In the genomic region with DNA sequence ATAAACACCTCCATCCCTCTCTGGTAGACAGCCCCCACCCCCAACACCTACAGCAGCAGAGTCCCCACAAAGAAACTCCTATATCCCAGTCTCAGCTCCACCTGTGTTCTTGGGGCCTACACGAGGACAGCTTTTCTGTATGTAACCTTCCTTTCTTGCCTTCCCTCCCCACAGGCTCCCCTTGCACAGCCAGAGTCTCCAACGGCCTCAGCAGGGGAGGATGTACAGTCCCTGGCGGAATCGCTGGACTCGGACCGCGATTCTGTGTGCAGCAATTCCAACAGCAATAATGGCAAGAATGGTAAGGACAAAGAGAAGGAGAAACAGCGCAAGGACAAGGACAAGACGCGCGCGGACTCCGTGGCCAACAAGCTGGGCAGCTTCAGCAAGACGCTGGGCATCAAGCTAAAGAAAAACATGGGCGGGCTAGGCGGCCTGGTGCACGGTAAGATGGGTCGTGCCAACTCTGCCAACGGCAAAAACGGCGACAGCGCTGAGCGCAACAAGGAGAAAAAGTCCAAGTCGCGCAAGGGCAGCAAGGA, we compare ENCODE assay signal across 9 mouse cellular contexts.
DNase-seq lines count a peak whose midpoint lies in the region; ATAC-seq and TF ChIP-seq lines count a peak whose summit lies in the region.
"Had no signal": no experiment of that assay in that cellular context is flagged by ENCODE, and none has a peak within 500 bp of the region (broad histone marks: within the 10 kb centered on the region; RNA-seq: fewer than 3 reads in every experiment).

No protein-coding gene starts in this region.

- DNase-seq in heart, postnatal 10 days: no peak
- no peak for DNase-seq in testis, postnatal 10 days (ENCODE audit: low spot score)
- no peak for DNase-seq in natural killer cell, adult 2 months (ENCODE audit: low spot score in 2 of 2)
- no peak for DNase-seq in gastrocnemius, postnatal 25 days
- DNase-seq: heart, postnatal 14 days had no signal

- peaks cover 25% of the 10 kb centered on the region for H3K4me1 ChIP-seq in heart, embryonic 13.5 days
- H3K4me1 ChIP-seq in testis, adult 2 months (ENCODE audit: control insufficient read depth, insufficient read depth, low read length): peaks cover 23% of the 10 kb centered on the region
- H3K4me1 ChIP-seq in limb, embryonic 13.5 days: peaks cover 30% of the 10 kb centered on the region
- H3K4me1 ChIP-seq in stomach, embryonic 16.5 days (ENCODE audit: control insufficient read depth, insufficient read depth, low read length): peaks cover 18% of the 10 kb centered on the region

- peak overlapping the region; percentile 53 for H3K4me3 ChIP-seq in heart, embryonic 13.5 days
- H3K4me3 ChIP-seq in testis, adult 2 months (ENCODE audit: control insufficient read depth, low read depth, low read length): peak overlapping the region; percentile 77
- peak overlapping the region; percentile 49 for H3K4me3 ChIP-seq in limb, embryonic 13.5 days
- H3K4me3 ChIP-seq in stomach, embryonic 16.5 days (replicated peaks; ENCODE audit: low read length): peak overlapping the region; percentile 47

- H3K9me3 ChIP-seq in heart, embryonic 13.5 days: no peaks in the 10 kb centered on the region
- no peaks in the 10 kb centered on the region for H3K9me3 ChIP-seq in limb, embryonic 13.5 days
- no peaks in the 10 kb centered on the region for H3K9me3 ChIP-seq in stomach, embryonic 16.5 days (replicated peaks; ENCODE audit: control insufficient read depth, low read length)

- H3K9ac ChIP-seq in heart, embryonic 13.5 days: no peak overlapping the region
- no peak overlapping the region for H3K9ac ChIP-seq in limb, embryonic 13.5 days
- no peak overlapping the region for H3K9ac ChIP-seq in stomach, embryonic 16.5 days (ENCODE audit: low read length)

- TF ChIP-seq CTCF in testis, adult 2 months (IDR thresholded peaks at IDR 0.05; ENCODE audit: control insufficient read depth, insufficient read depth, insufficient replicate concordance, low read depth, low read length): no peak

- ATAC-seq in heart, embryonic 13.5 days (ENCODE audit: extremely low read depth, insufficient number of reproducible peaks, low FRiP score, low TSS enrichment): no peak
- no peak for ATAC-seq in limb, embryonic 13.5 days (ENCODE audit: low FRiP score, low read depth)
- no peak for ATAC-seq in stomach, embryonic 16.5 days (ENCODE audit: insufficient read depth, low FRiP score)

- H3K27ac ChIP-seq in heart, embryonic 13.5 days (replicated peaks): no peak overlapping the region
- no peak overlapping the region for H3K27ac ChIP-seq in testis, adult 2 months (ENCODE audit: control insufficient read depth, insufficient read depth, low read depth, low read length)
- no peak overlapping the region for H3K27ac ChIP-seq in limb, embryonic 13.5 days
- no peak overlapping the region for H3K27ac ChIP-seq in stomach, embryonic 16.5 days (ENCODE audit: low read length)

- intact Hi-C loops in heart, postnatal 10 days (cut with DNase I): no loop called here

- no peaks in the 10 kb centered on the region for H3K36me3 ChIP-seq in heart, embryonic 13.5 days
- H3K36me3 ChIP-seq in testis, adult 2 months (ENCODE audit: control insufficient read depth, insufficient read depth, low read length): no peaks in the 10 kb centered on the region
- H3K36me3 ChIP-seq in limb, embryonic 13.5 days: no peaks in the 10 kb centered on the region
- no peaks in the 10 kb centered on the region for H3K36me3 ChIP-seq in stomach, embryonic 16.5 days (ENCODE audit: control insufficient read depth, insufficient read depth, low read length)

- H3K4me2 ChIP-seq in heart, embryonic 13.5 days: peak overlapping the region; percentile 78
- peak overlapping the region; percentile 78 for H3K4me2 ChIP-seq in limb, embryonic 13.5 days (replicated peaks)
- peak overlapping the region; percentile 70 for H3K4me2 ChIP-seq in stomach, embryonic 16.5 days (ENCODE audit: low read depth, low read length)

- peaks cover 95% of the 10 kb centered on the region for H3K27me3 ChIP-seq in heart, embryonic 13.5 days (replicated peaks)
- H3K27me3 ChIP-seq in testis, adult 2 months (ENCODE audit: control insufficient read depth, insufficient read depth, low read length): no peaks in the 10 kb centered on the region
- H3K27me3 ChIP-seq in limb, embryonic 13.5 days: peaks cover 92% of the 10 kb centered on the region
- peaks cover 68% of the 10 kb centered on the region for H3K27me3 ChIP-seq in stomach, embryonic 16.5 days (ENCODE audit: control insufficient read depth, insufficient read depth, low read length)

- 5% methylated on average over 25 of the region's 25 CpGs for WGBS in heart, embryonic 13.5 days
- WGBS in limb, embryonic 13.5 days: 8% methylated on average over 25 of the region's 25 CpGs
- WGBS in stomach, embryonic 16.5 days: 7% methylated on average over 25 of the region's 25 CpGs

- no peak for TF ChIP-seq POLR2A in testis, adult 2 months (IDR thresholded peaks at IDR 0.05; ENCODE audit: control insufficient read depth, low read depth, low read length)
